Mouse (Mus musculus): ENCODE results near the gene Stk32c. TPM values are rescaled to one million over a fixed set of nuclear protein-coding genes. Genes with fewer than 3 reads are reported as not detected.
A peak's percentile ranks its signal among the peaks of the same experiment; 100 is the strongest.

The Stk32c gene
- total RNA-seq (2021) = 100 to 1,000 TPM in 1 of 2 experiments, 10 to 100 TPM in 1; 92.1 to 104 TPM

DNA sequence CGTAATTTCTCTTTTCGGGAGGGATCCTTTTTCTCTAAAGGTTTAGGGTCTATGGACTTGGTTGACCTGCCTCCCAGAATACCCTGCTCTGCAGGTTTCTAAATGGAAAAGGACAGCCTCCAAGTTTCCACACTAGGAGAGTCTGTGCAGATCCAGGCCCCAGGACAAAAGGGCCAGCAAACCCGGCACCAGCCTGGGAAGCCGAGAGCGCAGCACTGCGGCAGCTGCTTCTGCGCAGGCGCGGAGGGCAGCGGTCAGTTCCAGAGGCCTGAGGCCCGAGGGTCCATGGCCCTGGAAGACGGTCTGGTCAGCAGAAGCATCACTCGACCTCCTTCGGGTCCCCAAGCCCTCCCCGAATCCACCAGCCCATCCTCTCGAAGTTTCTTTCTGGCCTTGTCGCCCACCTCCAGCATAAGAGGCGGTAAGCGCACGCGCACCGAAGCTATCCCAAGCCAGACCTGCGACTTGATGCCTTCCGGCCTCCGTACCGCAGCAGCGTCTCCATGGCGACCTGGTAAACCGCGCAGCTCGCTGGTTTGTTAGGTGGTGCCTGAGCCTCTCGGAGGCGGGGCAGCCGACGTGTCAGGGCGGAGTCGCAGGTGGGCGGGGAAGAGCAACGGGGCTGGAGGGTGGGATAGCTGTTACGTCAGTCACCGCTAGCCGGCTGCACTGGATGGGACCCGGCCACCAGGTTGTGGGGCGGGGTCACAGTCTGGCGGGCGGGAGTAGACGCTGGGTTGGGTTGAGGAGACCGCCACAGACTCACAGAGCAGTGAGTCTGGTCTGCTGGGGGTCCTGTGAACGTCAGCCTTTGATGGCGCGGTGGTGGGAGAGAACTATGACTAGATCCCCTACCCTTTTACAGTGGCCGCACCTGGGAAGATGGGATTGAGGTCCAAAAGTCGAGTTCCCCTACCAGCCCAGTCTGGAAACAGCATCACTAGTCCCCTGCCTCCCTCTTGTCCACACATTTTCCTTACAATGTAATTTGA, at the start of gene Stk32c, which contains the start of gene Lrrc27:
TSS of gene Stk32c (minus strand) at position 554 of the 992 bp plus-strand sequence.
TSS of gene Lrrc27 (plus strand) at position 235 of the 992 bp plus-strand sequence.
- DNase-seq (ENCODE audit: extremely low spot score in 1 of 2, low spot score in 1 of 2) = peak; percentile 92

DNA sequence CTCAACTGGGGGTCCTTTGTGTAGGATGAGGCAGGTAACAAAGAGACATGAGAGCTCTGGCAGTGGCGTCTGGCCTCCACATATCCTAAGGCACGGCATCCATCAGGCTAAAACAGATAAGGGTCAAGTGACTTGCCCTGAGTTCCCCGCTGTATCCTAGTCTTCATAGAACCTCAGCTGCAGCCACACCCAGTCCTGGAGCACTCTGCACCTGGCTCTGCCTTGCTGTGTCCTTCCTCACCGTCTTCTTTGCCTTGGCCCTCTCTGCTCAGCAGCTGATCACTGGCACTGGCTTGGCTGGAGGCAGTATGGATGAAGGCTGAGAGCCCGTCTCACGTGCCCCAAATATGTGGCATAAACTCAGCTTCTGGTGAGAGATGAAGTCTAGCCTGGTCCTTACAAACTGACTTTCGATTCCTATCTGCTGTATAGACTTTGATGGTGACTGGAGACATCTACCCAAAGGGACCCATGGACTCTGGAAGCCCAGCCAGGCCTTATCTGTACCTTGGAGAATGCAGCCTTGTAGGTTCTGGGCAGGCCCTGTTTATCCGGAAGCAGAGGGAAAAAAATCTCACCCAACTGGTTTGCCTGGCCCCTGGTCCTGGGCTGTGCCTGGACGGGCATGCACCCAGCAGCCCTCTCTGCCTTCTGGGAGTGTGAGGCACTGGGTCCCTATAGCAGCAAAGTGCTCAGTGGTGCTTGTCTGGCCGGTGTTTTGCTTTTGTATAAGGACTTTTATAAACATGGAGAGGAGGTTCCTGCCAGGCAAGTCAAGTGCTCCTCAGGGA, 44.8 kb upstream of the Stk32c start:
- no peak for DNase-seq (ENCODE audit: extremely low spot score in 1 of 2, low spot score in 1 of 2)

DNA sequence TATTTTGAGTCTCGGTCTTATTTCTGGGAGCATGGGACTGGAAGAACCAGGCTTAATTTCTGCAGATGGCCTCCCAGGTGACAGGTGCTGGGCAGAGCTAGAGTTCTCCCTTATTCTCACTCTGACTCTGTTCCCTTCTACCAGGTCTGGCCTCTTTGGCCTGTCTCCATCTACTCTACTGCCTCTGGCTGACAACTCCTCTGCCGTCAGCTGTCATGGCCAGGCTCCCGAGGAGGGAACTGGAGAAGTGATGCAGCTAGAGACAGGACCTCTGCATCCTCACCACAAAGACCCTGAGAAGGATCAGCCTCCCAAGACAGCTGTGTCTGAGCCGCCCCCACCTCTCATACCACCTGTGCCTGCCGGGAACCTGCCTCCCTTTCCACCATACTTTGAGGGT, 41.5 kb upstream of the Stk32c start:
- DNase-seq (ENCODE audit: extremely low spot score in 1 of 2, low spot score in 1 of 2) = no peak

DNA sequence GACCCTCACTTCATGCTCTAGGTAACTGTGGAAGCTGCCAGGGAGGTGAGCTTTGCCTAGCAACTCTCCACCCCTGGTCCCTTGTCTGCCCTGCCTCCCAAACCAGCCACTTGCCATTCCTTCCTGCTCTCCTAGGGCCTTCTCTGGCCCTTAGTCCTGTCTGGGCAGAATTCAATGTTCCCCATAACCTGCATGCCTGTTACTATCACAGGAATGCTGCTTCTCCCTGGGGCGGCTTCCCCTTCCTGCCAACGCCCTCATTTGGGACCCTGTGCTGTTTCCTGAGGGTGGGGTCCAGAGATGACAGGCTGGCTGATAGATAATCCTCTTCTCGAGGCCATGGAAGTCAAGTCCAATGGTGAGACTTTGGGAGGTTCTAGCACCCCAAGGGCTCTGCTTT, 40.4 kb upstream of the Stk32c start:
- DNase-seq (ENCODE audit: extremely low spot score in 1 of 2, low spot score in 1 of 2) = no peak

DNA sequence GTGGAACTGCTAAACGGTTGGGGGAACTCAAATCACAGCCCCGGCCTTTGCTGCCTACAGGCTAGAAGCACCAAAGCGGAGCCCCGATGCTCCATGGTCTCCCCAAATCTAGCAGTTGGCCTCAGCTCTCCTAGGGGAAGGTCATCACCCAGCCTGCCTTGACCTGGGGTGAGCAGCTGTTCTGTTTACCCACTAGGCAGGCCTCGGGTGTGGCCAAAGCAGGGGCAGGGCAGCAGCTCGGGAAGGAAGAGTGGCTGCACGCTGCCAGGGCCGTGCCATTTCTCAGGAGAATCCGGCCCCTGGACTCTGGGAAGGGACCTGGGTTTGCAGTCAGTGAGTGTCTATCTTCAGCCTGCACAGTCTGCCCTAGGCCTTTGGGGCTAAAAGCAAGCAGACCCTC, 39.9 kb upstream of the Stk32c start:
- DNase-seq (ENCODE audit: extremely low spot score in 1 of 2, low spot score in 1 of 2) = no peak

DNA sequence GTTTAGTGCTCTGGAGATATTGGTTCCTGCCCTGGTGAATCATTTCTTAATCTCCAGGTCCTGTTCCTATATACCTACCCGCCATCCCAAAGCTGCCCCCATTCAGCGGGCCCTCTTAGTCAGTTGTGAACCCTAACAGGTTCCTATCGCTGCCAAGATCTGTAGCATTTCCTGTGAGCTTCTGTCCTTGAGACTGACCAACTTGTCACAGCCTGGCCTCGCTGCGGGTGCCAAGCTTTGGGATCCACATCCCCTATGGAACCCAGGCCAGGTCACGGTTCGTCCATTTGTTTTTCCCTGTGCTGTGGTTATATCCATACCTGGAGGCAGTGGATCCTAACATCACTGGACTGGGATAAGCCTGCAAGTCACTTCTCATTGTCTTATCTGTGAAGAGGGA, 39.5 kb upstream of the Stk32c start:
- DNase-seq (ENCODE audit: extremely low spot score in 1 of 2, low spot score in 1 of 2) = no peak

DNA sequence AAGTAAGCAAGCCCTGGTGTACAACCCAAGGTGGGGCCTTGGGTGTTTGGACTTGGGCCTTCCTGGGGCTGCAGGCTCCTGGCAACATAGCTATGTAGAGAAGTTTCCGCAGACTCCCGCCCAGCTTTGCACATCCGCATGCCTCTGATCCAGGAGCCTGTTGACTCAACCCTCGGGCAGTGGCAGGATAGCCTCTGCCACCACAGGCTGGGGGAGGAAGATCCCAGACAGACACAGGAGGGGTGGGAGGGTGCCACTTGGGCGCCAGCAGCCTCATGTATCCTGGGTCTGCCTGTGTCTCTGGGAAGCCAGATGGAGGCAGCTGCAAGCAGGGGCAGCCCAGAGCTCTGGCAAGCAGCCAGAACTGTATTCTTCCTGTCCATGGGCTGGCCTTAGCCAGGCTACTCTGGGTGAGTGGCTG, 38.8 kb upstream of the Stk32c start:
- no peak for DNase-seq (ENCODE audit: extremely low spot score in 1 of 2, low spot score in 1 of 2)

DNA sequence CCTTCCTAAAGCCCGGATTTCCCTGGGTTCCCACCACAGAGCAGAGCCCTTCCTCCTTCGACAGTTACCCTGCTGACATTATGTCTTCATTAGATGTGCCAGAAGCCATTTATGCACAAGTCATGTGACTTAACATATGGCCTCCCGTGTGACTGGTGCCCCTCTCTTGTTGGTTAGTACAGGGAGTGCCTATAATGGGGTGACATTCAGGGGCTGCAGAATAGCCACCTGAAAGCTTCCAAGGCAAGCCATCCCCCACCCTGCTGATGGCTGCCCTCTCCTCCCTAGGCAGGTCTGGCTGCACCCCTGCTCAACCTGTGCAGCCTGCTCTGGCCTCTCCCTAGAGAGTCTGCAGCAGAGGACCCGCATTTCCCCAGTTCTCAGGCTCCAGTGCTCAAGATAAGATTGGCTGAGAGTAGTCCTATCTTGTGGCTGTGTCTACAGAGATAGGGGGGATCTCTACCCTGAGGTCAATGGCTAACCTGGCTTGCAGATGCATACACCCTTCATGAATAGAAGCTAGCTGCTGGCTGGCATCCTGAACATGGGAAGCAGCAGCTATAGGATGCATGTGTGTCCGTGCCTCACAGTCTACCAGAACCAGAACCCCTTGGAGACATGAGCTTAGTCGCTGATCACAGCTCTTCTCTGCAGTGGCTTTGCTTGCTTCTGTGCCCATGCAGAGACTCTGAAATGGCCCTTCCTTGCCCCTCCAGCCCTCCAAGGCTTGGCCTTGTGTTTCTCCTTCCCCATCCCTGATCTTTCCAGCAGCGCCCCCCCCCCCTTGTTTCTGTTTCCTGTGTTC, 36.5 kb upstream of the Stk32c start:
- no peak for DNase-seq (ENCODE audit: extremely low spot score in 1 of 2, low spot score in 1 of 2)

DNA sequence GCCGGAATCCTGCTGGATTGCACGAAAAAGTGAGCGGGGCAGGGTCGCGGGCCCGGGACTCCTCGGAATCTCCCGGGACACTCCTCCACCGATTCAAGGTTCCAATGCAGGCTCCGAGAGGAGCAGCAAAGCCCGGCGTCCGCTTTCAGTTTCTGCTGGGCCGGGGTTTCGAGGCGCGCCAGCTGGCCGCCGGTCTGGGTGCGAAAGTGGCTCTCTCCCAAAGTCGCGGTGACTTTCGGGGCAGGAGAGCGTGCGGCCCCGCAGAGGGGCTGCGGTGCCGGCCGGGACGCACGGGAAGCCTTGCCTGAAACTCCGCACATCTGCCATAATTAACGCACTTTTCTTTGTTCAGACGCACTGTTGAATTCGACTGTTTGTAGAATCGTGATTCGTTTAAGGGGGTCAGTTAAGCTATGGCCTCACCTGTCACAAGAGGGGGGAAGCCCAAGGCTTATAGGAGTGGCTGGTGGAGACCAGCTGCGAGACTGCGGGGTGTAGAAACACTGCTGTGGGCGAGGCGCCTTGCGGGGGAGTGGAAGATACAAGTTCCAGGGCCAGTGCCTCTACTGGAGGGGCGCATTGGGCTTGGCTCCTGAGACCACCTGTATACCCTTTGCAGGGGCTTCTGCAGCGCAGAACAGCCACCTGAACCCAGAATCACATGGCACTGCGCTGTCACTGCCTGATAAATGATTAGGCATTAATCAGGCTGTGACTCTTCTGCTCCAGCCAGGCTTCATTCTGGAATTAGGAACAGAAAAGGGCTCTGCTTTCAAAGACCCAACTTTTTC, 35.7 kb upstream of the Stk32c start:
- no peak for DNase-seq (ENCODE audit: extremely low spot score in 1 of 2, low spot score in 1 of 2)

DNA sequence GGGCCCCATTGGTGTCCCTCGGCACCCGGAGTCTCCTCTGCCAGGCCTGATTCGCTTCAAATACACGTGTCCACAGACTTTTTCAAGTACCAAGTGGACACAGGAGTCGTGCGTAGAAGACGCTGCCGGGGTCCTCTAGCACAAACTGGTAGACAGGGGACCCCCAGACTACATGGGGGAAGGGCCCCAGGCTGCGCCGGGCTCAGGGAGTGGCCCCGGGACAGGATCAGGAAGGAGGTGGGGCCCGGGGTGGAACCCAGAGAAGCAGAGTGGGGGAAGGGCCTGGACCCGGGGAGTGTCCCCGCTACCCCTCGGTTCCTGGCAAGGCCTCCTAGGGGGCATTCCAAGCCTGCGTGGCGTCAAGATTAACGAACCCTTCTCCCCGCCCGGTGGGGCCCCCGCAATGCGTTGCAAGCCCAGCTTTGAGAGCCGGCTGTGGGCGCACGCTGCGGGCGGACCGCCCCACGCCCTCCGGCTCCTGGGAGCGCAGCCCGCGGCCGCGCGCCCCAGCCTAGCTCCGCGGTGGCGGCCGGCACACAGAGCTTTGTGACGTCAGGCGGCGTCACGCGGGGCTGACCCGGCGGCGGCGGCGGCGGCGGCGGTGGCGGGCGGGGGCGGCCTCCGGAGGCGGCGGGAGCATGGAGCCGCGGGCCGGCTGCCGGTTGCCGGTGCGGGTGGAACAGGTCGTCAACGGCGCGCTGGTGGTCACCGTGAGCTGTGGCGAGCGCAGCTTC, 34.9 kb upstream of the Stk32c start, which contains the start of gene Pwwp2b:
TSS of gene Pwwp2b (plus strand) at position 602 of the 734 bp plus-strand sequence.
- DNase-seq (ENCODE audit: extremely low spot score in 1 of 2, low spot score in 1 of 2) = peak; percentile 61 to 65

DNA sequence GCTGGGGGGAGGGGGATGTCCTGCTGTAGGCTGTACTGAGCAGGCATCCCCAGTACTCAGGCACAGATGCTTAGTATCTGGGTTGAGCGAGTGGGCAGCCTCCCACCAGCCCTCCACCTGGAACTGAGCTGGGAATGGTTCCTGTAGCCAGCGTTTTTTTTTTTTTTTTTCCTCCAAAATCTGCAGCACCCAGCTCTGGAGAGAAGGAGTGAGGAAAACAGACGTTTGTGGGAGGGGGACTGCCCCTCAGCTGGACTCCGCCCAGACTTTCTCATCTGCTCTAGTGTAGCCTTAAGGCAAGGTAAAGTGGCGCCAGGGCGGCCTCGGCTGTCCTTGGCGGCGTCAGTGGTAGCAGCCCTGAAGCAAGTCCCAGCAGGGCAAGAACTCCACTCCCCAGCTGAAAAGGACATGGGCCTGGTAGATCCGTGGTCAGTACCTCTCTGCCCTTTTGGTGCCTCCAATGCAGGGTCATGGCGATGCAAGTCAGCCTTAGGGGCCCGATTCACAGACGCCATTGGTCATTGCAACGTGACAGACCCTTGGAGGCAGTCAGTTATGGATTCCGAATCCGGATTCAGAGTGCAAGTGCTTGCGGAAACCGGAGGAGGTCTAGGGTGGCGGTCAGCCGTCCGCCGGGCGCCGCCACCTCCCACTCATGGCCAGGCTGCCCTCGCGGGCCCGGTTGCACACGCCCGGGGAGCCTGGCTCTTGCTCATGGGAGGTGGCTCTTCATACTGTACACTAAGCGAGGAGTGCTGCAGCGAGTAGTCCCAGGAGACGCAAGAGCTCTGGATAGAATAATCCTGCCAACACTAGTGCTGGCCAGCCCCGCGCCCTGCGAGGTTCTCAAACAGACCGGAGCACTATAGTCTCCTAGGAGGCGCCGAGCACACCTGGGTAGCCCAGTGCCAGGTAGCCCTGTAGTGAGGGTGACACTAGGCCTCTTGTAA, 34.1 kb upstream of the Stk32c start:
- peak in 1 of 2 experiments; percentile 48 for DNase-seq (ENCODE audit: extremely low spot score in 1 of 2, low spot score in 1 of 2)

DNA sequence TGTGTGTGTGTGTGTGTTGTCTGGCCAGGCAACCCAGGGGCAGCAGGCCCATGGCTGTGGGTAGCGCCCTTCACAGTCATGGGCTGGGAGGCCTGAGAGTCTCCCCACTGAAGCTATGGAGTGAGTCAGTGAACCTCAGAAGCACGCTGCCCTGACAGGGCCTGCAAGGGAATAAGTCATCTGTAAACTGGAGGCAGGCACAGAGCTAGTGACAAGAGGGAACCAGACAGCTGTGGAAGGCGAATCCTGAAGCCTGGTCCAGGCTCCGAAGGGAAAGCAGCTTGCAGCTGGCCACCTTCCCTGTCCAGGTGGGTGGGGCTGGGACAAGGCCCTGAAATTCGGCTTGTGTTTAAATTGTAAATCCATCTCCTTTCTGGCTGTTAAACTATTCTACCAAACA, 33.0 kb upstream of the Stk32c start:
- DNase-seq (ENCODE audit: extremely low spot score in 1 of 2, low spot score in 1 of 2) = no peak

DNA sequence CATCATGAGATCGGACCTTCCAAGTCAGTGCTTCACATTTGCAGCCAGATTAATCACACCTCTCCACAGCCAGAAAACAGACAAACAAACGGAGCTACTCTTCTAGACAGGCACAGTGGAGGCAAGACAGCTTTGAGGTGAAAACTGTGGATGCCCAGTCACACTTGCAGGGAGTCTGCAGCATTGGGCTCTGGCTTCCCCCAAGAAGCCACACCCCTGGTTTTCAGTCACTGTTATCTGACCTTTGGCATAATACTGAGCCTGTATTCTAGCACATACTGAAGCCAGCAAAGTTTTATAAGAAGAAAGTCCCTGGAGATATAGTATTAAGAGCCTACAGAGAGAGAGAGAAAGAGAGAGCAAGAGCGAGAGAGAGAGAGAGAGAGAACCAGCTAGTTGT, 26.3 kb upstream of the Stk32c start:
- no peak for DNase-seq (ENCODE audit: extremely low spot score in 1 of 2, low spot score in 1 of 2)

DNA sequence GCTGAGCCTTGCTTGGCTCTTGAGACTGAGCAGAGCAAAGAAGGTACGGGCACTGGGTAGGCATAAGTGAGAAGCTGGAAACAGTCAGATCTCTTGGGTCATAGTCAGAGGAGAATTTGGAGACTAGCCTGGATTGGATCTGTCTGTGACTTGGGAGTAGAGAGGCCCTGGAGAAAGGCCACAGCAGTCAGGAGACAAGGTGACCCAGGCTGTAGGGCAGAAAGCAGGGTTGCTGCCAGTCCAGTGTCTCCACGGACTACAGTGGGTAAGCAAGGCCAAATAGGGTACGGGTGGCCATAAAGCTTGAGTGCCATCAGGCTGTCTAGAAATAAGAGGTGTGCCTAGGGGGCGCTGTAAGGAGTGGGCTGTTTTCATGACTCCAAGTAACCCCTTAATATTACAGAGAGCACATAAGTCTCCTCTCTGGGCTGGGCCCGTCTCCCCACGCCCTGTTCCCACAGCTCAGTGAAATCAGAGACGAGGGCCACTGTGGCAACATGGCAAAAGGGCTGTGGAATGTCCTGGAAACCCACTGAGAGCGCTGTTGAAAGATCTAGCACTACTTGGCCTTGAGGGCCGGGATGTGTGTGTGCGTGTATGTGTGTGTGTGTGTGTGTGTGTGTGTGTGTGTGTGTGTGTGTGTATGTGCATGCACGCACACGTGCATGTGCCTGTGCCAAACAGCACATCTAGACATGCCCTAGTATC, 22.7 kb upstream of the Stk32c start:
- DNase-seq (ENCODE audit: extremely low spot score in 1 of 2, low spot score in 1 of 2) = no peak

DNA sequence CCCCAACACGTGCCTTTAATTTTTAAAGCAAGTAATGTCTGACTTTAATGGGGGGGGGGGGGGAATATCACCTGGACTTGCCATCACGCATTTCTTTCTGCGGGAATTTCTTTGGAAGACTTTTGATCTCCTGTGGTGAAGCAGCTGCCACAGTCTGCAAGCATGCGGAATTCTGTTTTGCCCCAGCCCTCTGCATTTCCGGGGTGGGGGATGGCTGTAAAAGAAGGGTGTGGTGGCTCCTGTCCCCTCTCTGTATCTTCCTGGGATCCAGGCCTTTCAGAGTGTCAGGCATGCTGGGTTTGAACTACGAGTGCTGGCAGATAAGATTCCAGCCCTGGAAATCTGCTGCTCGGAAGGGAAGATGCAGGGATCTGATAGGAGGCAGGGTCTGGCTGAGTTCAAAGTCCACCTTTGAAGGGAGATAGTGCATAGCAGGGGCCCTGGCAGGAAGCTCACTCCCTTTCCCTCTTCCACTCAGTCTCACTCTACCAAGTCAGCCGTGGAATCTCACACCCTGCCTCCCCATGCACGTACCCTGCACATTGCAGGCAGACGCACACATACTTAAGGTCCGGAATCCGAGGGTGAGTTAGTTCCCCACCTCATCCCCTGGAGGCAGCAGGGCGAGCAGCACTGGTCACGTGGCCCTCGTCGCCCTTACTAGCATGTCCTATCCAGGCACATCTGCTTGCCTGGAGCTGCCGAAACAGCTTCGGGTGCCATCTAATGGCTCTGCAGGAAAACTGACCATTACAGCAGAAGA, 21.5 kb upstream of the Stk32c start:
- no peak for DNase-seq (ENCODE audit: extremely low spot score in 1 of 2, low spot score in 1 of 2)

DNA sequence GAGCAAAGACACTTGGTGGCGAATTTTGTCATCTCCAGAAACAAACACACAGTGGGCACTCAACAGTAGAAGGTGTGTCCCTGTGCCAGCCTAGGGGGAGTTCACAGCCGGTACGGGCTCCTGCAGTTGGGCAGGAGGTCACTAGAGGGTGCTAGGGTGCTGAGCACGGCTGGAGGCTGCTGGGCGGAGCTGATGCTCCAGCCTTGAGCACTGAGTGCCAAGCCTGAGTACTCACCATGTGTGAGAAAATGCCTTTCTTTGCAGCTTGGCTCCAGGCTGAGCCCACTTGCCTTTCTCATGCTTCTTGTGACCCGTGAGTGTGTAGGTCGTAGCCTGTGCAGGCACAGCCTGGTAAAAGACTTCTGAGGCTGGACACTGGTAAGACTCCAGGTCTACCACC, 20.6 kb upstream of the Stk32c start:
- peak; percentile 84 to 95 for DNase-seq (ENCODE audit: extremely low spot score in 1 of 2, low spot score in 1 of 2)
